Mouse (Mus musculus) heart, embryonic 15.5 days (tissue): ENCODE data around the gene Insc. TPM values are rescaled to one million over a fixed set of nuclear protein-coding genes. Genes with fewer than 3 reads are reported as not detected.

ENCODE experiments used
- ATAC-seq: fragments of 200-750 bp; cut with Nextera tagmentation; replicated peaks from 2 replicates; pipeline ENCODE4 v1.8.0; 2017; ENCODE audit warnings: low read depth, moderate TSS enrichment; ENCODE audit not compliant: insufficient number of reproducible peaks, insufficient read depth, low FRiP score
- H3K27ac ChIP-seq: fragments of 300-500 bp; sonication (generic); 2 replicates; pipeline ENCODE4 v1.5.1; 2015; ENCODE audit warnings: mild to moderate bottlenecking, inconsistent platforms
- H3K27me3 ChIP-seq: fragments of 300-500 bp; sonication (generic); 2 replicates; pipeline ENCODE4 v1.6.1; 2015; ENCODE audit warnings: inconsistent platforms
- H3K36me3 ChIP-seq: fragments of 300-500 bp; sonication (generic); 2 replicates; pipeline ENCODE4 v1.6.1; 2015; ENCODE audit warnings: mild to moderate bottlenecking, inconsistent platforms
- H3K4me1 ChIP-seq: fragments of 300-500 bp; sonication (generic); replicated peaks from 2 replicates; pipeline ENCODE4 v1.6.1; 2015; ENCODE audit warnings: inconsistent platforms
- H3K4me2 ChIP-seq: fragments of 300-500 bp; sonication (generic); 2 replicates; pipeline ENCODE4 v1.6.1; 2015; ENCODE audit warnings: inconsistent platforms, mild to moderate bottlenecking, moderate library complexity
- H3K4me3 ChIP-seq: fragments of 300-500 bp; sonication (generic); 2 replicates; pipeline ENCODE4 v1.5.1; 2015; ENCODE audit warnings: mild to moderate bottlenecking, inconsistent platforms
- H3K9ac ChIP-seq: fragments of 300-500 bp; sonication (generic); 2 replicates; pipeline ENCODE4 v1.6.1; 2015; ENCODE audit warnings: mild to moderate bottlenecking, inconsistent platforms
- H3K9me3 ChIP-seq: fragments of 300-500 bp; sonication (generic); replicated peaks from 2 replicates; pipeline ENCODE4 v1.6.1; 2016; ENCODE audit warnings: inconsistent platforms
- WGBS: fragments of 180-500 bp; shearing (Covaris S2); methylation state at CpG from one replicate; pipeline ENCODE4 v1.1.7; 2015; ENCODE audit warnings: mixed read lengths; 5-methylcytosine and 5-hydroxymethylcytosine counted together
- polyA plus RNA-seq: library from polyadenylated mRNA; unstranded; fragments of >200 nt; fragmentation: Nextera tagmentation; extraction: Ambion mirVana; gene quantifications from 2 replicates; pipeline ENCODE4 v1.2.1, GENCODE M21; 2015

Insc gene
- polyA plus RNA-seq, 1 experiment from 2014 or later, result 6.4 TPM

- Histone ChIP-seq H3K9me3 (no peaks in the 10 kb centered on the region), H3K36me3 (no peaks in the 10 kb centered on the region), H3K27me3 (no peaks in the 10 kb centered on the region), H3K4me2 (no peak overlapping the region), H3K4me3 (no peak overlapping the region), H3K27ac (no peak overlapping the region), H3K9ac (no peak overlapping the region), H3K4me1 (peaks cover 15% of the 10 kb centered on the region)
- ATAC-seq, result no peak
- WGBS, result 47% methylated on average over 3 of the region's 3 CpGs
Measured at GRCm38 (mm10) chr7:114832257-114832940, 88.9 kb downstream of the Insc start.

DNA sequence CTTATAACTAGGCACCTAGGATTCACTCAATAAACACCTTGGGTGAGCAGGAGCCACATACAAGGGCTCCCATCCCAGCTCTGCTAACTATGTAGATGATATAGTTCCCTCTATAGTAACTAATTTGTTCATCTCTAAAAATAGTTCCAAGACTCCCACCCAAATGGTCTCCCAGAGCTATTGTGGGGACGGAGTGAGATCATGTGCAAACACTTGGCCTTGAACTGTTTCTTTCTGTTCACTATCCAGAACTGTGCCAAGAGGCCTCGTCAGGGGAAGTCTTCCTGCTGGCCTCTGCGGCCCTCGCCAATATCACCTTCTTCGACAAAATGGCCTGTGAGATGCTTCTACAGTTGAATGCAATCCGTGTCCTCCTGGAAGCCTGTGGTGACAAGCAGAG, 91.0 kb downstream of the Insc start:
- Histone ChIP-seq H3K27ac (peak overlapping the region; percentile 53; the same call in 1 of the 2 replicates), H3K36me3 (no peaks in the 10 kb centered on the region), H3K4me2 (0 out of 2 replicates have a peak overlapping the region, but pooled peaks have one; percentile 13), H3K9ac (no peak overlapping the region), H3K9me3 (no peaks in the 10 kb centered on the region), H3K27me3 (no peaks in the 10 kb centered on the region), H3K4me3 (no peak overlapping the region), H3K4me1 (peaks cover 11% of the 10 kb centered on the region)
- WGBS, result 45% methylated on average over 6 of the region's 6 CpGs
- peak; percentile 63 for ATAC-seq

- no peak overlapping the region for H3K4me2 ChIP-seq
- 66% methylated on average over 3 of the region's 3 CpGs for WGBS
- H3K9ac ChIP-seq, result no peak overlapping the region
- H3K36me3 ChIP-seq, result no peaks in the 10 kb centered on the region
- no peak for ATAC-seq
- H3K27ac ChIP-seq, result no peak overlapping the region
- no peaks in the 10 kb centered on the region for H3K27me3 ChIP-seq
- H3K4me3 ChIP-seq, result no peak overlapping the region
- no peaks in the 10 kb centered on the region for H3K9me3 ChIP-seq
- peaks cover 24% of the 10 kb centered on the region for H3K4me1 ChIP-seq
Measured at GRCm38 (mm10) chr7:114837268-114837667, 93.8 kb downstream of the Insc start.

DNA sequence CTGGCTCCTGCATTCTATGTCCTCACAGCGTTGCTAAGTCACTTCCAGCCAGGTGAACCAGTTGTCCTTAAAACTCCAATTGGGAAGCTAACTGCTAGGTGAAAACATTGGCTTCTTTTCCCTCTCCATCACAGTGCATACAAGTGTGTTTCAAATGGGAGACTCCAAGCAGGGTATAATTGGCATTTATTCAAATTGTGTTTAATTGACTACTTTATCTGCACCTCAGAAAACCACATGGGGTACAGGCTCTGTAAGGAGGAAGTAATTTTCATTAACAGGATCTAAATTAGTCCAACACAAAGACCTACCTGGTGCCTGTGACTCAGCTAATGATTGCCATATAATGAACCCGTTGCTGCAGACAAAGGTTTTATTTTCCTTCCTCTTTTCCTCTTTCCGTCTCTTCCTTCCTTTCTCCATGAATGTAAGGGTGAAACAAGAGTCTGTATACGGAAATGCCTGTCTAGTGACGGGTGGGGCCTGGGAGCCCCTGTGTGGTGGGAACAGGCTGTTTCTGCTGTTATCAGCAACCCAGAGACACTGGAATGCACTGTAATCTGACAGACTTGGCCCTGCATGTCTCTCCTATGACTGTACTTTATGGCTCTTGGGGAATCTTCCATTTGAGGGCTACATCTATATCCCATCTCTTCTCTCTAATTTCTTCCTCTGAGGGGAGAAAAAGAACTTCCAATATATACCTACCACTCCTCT, 96.7 kb downstream of the Insc start:
- H3K27ac ChIP-seq, result no peak overlapping the region
- WGBS, result 24% methylated on average over 5 of the region's 5 CpGs
- ATAC-seq, result no peak

DNA sequence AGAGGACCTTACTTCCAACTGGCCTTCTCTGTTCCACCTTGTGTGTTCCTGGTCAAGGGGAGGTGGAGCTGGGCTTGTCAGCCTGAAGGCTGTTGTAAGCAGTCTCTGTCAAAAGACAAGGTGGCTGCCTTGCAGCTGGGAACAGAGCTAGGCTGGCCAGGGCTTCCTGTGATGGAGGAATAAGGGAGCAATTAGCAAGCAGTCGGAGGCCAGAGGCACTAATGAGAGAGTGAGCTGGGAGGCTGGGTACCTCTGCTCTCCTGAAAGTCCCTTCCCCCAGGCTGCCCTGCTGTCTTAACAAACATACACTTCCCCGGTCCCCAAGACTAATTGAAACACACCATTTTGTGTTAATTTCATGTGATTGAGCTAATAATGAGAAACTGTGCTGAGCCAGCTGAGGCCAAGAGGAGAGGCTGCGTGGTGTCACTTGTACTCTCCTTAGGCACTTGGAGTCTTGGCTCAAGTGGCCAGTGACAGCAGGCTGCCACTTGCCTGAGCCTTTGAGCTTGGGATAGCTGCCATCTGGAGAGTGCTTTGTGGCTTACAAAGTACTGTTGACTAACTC, 99.2 kb downstream of the Insc start:
- no peak overlapping the region for H3K27ac ChIP-seq
- WGBS, result 62% methylated on average over 3 of the region's 3 CpGs
- ATAC-seq, result no peak

More for the DNA sequence above, 96.7 kb downstream of the Insc start:
- no peak overlapping the region for H3K4me3 ChIP-seq
- H3K9me3 ChIP-seq, result no peaks in the 10 kb centered on the region
- H3K36me3 ChIP-seq, result no peaks in the 10 kb centered on the region
- no peaks in the 10 kb centered on the region for H3K27me3 ChIP-seq
- no peak overlapping the region for H3K9ac ChIP-seq
- peaks cover 17% of the 10 kb centered on the region for H3K4me1 ChIP-seq
- H3K4me2 ChIP-seq, result peak overlapping the region; percentile 14; the same call in 1 of the 2 replicates

GRCm38 (mm10) chr7:114847179-114847578, 103.7 kb downstream of the Insc start:
- Histone ChIP-seq H3K27ac (no peak overlapping the region), H3K4me3 (no peak overlapping the region), H3K4me2 (no peak overlapping the region), H3K9ac (no peak overlapping the region), H3K27me3 (no peaks in the 10 kb centered on the region), H3K36me3 (no peaks in the 10 kb centered on the region), H3K4me1 (peaks cover 9% of the 10 kb centered on the region; the same call in 1 of the 2 replicates), H3K9me3 (no peaks in the 10 kb centered on the region)
- no peak for ATAC-seq
- WGBS, result 60% methylated on average over 2 of the region's 2 CpGs

More for the DNA sequence above, 99.2 kb downstream of the Insc start:
- Histone ChIP-seq H3K9ac (no peak overlapping the region), H3K4me1 (peaks cover 21% of the 10 kb centered on the region), H3K36me3 (no peaks in the 10 kb centered on the region), H3K4me2 (no peak overlapping the region), H3K27me3 (no peaks in the 10 kb centered on the region), H3K4me3 (no peak overlapping the region), H3K9me3 (no peaks in the 10 kb centered on the region)

- no peak overlapping the region for H3K4me3 ChIP-seq
- no peaks in the 10 kb centered on the region for H3K27me3 ChIP-seq
- no peak overlapping the region for H3K9ac ChIP-seq
- no peak overlapping the region for H3K27ac ChIP-seq
- no peak for ATAC-seq
- 65% methylated on average over 3 of the region's 3 CpGs for WGBS
- H3K4me2 ChIP-seq, result no peak overlapping the region
- H3K9me3 ChIP-seq, result no peaks in the 10 kb centered on the region
- H3K36me3 ChIP-seq, result no peaks in the 10 kb centered on the region
- peaks cover 5% of the 10 kb centered on the region; the same call in 1 of the 2 replicates for H3K4me1 ChIP-seq
Measured at GRCm38 (mm10) chr7:114852387-114852786, 108.9 kb downstream of the Insc start.

DNA sequence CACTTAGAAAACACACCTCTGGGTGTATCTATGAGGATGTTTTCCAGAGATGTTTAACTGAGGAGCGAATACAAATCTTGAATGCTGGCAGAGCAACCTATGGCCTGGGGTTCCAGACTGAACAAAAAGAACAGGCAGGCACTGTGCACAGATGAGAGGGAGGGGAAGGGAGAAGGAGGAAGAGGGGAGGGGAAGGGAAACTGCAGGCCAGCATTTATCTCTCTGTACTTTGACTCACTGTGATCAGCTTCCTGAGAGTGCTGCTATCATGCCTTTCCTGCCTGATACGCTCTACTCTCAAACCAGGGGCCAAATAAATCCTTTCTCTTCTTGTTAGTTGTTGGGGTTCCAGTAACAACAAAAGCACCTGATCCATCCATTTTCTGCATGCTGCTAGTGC, 110.7 kb downstream of the Insc start:
- 38% methylated on average over 2 of the region's 2 CpGs for WGBS

DNA sequence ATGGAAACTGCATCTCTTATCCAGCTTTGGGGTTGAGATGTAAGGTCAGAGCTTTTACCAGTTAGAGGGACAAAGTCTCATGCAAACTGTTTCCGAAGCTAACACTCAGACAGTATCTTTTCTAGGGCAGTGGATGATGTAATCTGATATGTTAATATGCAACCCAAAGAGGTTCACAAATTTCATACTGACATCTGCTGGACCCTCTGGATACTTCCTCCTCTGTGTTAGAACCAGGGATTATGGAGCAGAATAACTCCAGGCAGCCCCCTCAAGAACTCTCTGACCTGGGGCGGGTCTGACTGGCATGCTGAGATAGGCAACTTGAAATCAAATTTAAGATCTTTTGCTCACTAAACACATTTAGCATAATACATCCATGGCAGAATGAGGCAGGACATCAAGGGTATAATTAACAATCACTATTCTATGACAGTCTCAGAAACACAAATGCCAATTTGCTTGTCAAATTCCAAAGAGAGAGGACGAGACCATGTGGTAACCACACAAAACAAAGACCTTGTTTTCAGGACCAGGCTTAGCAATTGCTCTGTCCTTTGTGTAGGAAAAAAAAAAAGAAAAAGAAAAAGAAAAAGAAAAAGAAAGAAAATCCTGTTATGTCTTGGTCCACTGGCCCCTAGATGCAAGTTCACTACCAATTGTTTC, 117.5 kb downstream of the Insc start:
- Histone ChIP-seq H3K4me2 (no peak overlapping the region), H3K4me3 (no peak overlapping the region), H3K9me3 (no peaks in the 10 kb centered on the region), H3K27me3 (no peaks in the 10 kb centered on the region), H3K36me3 (no peaks in the 10 kb centered on the region), H3K9ac (no peak overlapping the region), H3K4me1 (no peaks in the 10 kb centered on the region), H3K27ac (no peak overlapping the region)
- 62% methylated on average over 3 of the region's 3 CpGs for WGBS
- ATAC-seq, result no peak

More for the DNA sequence above, 110.7 kb downstream of the Insc start:
- H3K9me3 ChIP-seq, result no peaks in the 10 kb centered on the region
- H3K27ac ChIP-seq, result no peak overlapping the region
- ATAC-seq, result peak; percentile 43; the same call in 1 of the 2 replicates
- no peak overlapping the region for H3K4me3 ChIP-seq
- H3K27me3 ChIP-seq, result no peaks in the 10 kb centered on the region
- H3K9ac ChIP-seq, result no peak overlapping the region
- H3K36me3 ChIP-seq, result no peaks in the 10 kb centered on the region
- 0 out of 2 replicates have a peak, but pooled peaks cover 5% of the 10 kb centered on the region for H3K4me1 ChIP-seq
- H3K4me2 ChIP-seq, result no peak overlapping the region

- Histone ChIP-seq H3K27me3 (no peaks in the 10 kb centered on the region), H3K9ac (no peak overlapping the region), H3K4me3 (no peak overlapping the region), H3K27ac (no peak overlapping the region), H3K36me3 (no peaks in the 10 kb centered on the region), H3K9me3 (no peaks in the 10 kb centered on the region), H3K4me1 (peaks cover 9% of the 10 kb centered on the region), H3K4me2 (no peak overlapping the region)
- ATAC-seq, result no peak
- WGBS, result 25% methylated on average over 3 of the region's 3 CpGs
Measured at GRCm38 (mm10) chr7:114873315-114874012, 130.0 kb downstream of the Insc start.
